Mouse (Mus musculus) activated CD4-positive, CD25-positive, alpha-beta regulatory T cell, adult 4 months (primary cell): ENCODE data around the gene Gm20696. TPM values are rescaled to one million over a fixed set of nuclear protein-coding genes. Genes with fewer than 3 reads are reported as not detected.
A peak's percentile ranks its signal among the peaks of the same experiment; 100 is the strongest.

ENCODE experiments used
- ATAC-seq: one replicate; pipeline ENCODE4 v1.8.0; 2017
- polyA plus RNA-seq, 2 experiments: library from polyadenylated mRNA; unstranded; fragments of 100-300 nt; shearing (Covaris generic); gene quantifications; one replicate each; pipeline ENCODE4 v1.2.1; 2017

The Gm20696 gene
- polyA plus RNA-seq, 2 experiments from 2014 or later = 11.9 to 13.1 TPM

DNA sequence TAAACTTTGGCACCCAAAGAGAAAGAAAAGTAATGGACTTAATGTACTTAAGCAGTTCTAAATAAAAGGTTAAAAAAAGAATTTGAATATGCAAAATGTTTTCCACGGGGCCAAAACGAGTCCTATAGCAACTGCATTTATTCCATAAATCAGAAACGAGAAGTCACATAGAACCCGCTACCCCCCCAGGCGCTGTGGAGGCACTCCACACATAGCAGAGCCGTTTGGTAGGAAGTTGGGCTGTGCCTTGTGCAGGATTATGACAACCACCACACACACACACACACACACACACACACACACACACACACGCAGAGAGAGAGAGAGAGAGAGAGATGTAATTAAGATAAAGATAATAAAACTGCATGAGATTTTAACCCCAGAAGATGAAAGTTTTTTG is 46.1 kb downstream of the Gm20696 start:
- no peak for ATAC-seq

DNA sequence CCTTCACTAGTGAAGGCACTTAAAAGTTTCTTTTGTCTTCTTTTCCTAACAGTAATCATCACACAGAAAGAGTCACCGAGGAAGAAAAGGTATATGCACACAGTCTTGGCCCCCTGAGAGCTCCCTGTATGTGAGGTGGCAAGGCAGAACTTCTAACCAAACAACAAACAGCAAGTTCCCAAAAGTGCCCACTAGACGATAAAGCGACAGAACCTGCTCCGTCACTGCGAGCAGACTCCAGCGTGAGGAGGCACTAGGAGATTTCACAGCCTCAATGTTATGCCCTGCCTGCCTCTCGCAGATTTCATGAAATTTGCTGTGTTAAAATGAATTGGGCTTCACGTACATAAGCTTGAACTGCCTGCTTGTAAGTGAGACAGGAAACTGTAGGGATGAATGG is 46.6 kb downstream of the Gm20696 start:
- ATAC-seq = no peak

DNA sequence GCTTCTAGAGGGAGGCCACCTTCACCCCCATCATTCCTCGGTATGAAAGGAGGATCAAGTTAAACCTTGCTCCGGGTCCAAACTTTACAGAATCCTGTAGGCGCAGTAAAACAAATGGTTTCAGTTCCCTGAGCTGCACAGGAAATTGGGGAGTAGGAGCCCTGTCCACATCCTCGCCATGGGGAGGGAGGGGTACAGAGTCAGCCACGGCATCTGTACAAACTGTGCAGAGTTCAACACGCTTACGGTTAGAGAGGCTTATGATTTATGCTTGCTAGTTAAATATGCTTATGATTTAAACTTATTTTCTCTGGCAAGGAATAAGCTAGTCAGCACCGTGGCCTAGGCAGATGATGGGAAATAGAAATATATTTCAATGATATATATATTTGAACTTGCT is 47.1 kb downstream of the Gm20696 start:
- ATAC-seq = no peak

DNA sequence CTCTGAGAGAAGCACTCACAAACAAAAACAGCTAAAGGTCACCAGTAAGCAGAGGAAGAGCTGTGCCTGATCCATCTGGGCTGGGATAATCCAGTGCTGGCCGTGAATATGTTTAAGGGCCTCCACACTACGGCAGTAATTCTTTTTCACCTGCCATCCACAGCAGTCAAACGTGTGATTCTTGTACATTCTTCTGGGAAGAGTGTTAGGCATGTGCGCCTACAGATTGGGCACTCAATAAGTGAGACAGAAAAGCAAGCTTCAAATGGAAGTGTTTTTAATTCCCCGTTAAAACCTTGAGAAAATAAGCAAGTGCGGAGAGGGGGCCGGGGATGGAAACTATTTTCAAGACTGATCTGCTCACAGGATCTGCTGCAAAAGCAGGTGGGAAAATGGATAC is 48.7 kb downstream of the Gm20696 start:
- ATAC-seq = no peak

DNA sequence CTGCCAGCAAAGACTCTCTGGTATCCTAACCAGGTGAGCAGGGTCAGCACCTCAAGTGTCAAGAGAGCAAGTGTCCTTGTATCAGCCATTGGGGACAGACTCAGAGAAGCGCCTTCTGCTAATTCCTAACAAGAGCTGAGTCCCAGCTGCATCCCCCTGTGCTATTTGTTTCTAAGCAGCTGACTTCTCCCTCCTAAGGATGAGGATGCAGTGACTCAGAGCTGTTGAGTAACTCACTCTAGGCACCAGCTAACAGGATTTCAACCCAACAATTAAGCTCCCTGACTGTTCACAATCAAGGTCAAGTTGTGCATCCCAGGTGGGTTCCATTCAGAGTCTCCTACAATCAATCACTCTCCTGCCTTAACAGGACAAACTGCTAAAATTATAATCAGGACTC is 49.2 kb downstream of the Gm20696 start:
- ATAC-seq = no peak

DNA sequence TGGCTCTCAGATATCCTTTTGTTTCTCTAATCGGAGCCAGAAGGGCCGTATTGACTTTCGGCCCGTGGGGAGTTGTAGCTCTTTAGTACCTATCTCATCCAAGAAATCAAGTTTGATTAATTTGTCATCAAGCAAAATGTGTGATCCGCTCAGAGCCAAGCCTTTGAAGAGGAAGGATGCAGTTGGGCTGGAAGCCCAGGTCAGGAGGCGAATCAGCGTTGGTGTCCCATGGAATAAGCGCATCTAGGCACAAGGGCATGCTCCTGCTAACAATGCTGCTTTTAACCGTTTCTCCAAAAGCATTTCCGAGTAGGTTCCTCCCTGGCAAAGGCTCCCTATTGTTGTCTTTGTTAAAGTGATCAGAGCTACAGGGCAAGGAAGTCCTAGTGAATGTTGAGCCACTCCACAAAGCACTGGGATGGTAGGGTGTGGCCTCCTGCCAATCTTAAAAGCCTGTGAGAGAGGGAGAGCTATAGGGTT is 51.3 kb downstream of the Gm20696 start:
- ATAC-seq = no peak

DNA sequence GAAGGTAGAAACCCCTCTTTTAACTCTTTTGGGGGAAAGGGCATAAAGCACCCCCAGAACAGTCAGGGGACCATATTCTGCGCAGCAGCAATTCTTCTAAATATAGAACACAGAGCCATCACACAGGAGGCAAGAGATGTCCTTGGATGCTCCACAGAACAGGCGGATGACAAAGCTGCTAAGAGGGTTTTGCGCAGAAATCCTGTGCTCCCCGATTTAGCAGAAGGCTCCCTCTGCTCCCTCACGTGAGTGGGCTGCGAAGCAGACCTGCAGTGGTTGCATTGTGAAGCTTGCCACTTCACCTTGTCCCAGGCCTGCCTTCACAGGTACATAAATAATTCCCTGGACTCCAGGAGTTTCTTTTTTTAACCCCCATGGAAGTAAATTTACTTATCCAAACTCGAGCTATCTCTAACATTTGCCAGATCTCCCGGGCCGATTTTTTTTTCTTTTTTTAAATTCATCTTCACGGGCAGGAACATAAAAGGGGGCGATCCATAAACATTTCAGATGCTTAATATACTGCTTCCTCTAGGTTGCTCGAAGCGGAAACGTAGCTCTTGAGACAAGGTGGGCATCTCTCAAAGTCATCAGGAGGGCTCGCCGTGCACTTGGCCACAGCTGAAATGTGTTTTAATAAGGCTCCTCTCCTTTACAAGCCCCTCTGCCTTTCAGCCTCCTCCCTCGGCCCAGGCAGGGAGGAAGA is 51.9 kb downstream of the Gm20696 start:
- no peak for ATAC-seq

DNA sequence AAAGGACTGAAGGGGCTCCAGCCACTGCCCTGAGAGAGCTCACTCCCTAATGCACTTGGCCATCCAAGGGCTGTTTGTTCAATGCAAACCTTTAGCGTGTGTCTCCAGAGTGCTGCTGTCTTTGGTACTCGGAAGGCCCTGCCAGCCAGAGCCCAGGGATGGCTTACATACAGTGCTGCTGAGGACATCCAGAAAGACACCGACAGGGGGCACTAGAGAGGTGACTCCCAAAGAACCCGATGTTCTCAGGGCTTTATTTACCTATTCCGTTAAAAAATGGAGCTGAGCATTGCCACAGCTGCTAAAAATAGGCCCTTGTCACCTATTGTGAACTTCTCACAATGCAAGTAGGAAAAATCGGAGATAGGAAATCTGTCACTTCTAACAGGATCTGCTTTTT is 54.7 kb downstream of the Gm20696 start:
- no peak for ATAC-seq

DNA sequence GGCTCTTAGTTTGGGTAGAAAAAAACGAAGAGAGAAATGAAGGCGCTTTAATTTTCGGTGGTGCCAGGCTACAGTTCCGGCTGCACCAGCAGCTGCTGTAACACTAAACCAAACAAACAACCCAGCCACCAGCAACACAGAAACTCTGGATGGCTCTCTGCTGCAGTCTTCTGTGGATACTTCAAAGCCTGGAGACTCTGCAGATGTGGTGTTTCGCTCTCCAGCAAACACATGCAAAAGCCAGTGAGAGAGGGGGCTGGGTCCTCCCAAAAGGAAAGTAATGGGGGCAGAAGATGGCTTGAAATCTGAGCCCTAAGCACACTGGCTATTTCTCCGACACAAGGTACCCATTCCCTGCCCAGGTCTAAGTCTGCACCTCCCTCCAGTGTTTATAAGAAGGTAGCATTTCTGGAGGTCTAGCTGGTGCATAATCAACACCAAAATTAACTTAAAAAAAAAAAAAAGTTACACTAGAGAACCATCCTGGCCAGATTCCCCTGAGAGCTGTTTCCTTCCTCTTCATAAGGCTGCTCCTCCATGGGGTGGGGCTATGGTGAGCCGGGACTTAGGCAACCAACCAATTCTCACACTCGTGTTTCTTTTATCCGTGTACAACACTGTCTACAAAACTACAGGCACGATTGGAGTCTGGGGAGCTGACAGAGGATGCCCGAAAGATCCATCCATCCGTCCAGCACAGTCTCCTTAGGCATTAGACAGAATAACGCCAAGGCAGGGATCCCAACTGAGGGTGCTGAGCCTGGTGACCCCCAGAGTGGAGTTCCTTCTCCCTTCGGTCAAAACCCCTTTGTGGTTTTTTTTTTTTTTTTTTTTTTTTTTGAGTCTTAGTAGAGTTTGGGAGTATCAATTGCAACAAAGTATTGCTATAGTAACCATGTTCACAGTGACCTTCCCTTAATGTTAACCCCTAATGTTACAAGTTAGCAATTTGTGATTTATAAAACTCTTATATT is 55.9 kb downstream of the Gm20696 start:
- no peak for ATAC-seq

DNA sequence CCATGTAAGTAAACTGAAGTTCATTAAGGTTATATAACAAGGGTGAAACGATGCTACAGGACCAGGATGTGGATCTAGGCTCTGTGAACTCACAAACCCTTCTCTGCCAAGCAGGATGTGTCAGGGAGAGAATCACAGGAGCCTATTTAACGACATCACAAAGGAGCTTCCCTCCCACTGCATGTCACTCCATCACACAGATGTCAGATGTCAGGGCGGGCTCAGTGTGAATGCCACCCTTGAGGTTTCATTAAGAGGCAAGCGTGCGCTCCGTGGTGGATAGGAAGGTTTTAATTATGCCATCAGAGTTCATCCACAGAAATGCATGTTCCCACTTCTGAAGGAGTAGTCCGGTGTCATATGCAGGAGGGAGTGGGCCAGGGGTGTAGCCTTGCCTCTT is 60.5 kb downstream of the Gm20696 start:
- ATAC-seq = no peak

DNA sequence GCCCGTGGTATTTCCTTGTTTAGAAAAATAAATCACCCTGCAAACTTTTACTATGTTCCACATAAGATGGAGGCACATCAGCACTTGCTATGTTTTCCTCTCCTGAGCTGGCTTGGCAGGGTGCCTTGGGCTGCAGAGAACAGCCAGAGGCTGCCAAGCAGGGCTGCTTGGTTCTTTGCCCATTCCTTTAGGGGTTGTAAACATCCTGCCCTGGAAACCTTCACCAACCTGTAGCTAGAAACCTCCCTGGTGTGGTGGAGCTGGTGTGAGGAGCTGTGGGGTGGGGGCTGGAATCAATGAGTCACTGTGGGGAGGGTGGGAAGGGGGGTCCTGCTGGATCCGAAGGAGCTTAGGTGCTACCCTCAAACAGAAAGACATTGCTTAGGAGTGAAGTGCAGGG is 61.8 kb downstream of the Gm20696 start:
- ATAC-seq = no peak

DNA sequence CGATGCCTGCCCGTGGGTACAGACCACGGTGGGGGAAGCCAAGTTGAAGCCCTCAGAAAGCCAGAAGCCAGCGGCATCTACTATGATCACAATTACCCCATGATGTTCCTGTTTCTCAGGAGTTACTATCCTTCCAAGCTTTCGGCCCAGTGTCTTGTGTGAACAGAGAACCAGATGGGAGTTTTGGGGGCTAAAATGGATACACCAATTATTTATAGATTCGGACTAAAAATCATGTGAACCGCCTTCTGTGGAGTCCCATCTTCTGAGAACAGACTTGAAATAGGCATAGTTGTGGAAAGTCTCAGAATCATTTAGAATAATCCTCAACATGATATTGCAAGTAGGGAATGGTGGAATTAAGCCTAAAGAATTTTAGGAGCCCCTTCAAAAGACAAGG is 64.2 kb downstream of the Gm20696 start:
- ATAC-seq = no peak

DNA sequence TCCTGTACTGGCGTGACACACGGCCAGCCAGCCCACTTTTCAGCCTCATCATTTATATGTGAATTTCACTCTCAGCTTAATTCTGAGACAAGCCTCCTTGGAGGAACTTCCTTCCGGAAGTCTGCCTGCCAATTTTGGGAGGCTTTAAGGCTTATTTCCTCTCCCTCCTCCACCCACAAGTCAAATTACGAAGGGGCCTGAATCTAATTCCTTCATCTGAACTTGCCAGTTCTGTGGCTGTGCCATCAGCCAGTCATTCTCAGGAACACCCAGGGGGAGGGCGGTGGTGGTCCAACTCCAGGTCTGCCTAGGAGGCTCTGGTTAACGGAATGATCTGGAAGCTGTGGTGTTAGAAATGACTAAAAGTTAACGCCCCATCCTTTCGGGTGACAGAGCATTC is 65.7 kb downstream of the Gm20696 start:
- ATAC-seq = no peak

DNA sequence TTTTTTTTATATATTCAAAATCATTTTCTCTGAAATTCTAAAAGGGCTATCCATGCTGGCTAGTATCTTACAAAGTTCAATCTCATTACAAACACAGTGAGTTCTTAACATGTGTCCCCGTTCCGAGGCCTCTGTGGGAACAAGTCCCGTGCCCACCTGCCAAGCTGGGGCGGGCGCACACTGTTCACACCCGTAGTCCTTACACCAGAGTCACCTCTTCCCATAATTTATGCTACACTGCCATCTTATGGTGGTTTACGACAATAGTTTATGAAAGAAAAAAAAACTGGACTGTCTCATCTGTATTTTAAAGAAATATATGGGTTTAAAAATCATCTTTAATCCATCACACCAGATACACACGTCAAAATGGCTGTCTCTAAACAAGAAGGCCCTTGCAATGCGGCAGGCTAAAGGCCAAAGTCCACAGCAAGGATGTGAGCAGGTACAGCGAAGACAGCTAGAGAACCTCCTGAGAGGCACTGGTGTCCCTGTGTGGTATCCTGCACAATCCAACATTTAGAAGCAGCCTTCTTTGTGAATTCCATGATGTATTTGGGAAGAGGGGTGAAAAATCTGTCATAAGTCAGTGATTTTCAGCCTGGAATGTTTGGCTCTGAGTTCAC is 66.3 kb downstream of the Gm20696 start:
- peak; percentile 54 for ATAC-seq

DNA sequence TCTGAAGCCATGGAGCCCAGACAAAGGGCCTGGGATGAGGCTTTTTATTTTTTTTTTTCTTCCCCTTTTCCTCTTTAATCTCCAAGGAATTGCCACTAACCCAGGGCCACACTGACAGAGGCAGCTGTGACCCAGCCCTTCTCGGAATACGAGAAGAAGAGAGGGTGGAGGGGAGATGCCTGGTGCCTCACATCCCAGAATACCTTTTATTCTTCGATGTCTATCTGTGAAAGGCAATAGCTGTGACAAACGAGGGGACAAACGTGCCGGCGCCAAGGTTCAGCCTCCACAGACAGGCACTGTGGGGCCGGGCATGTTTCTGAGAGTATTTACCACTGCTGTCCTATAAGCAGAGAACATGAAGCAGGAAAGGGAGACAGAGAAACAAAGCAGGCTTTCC is 66.9 kb downstream of the Gm20696 start:
- ATAC-seq = no peak

DNA sequence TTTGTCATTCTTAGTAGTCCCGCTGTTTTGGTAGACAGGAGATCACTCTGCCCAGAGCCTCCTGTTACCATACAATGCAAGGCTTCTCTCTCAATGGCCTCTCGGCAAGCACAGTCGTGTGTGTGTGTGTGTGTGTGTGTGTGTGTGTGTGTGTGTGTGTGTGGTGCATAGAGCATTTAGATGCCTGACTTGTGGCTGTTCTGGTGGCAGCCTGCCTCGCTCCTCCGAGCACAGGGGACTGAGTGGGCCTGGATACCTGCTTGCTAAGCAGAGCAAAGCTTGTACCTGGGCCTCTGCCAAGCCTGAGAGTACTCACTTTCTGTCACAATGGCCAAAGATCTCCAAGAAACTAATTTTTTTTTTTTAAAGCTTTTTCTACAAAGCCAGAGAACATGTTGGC is 67.4 kb downstream of the Gm20696 start:
- ATAC-seq = no peak

DNA sequence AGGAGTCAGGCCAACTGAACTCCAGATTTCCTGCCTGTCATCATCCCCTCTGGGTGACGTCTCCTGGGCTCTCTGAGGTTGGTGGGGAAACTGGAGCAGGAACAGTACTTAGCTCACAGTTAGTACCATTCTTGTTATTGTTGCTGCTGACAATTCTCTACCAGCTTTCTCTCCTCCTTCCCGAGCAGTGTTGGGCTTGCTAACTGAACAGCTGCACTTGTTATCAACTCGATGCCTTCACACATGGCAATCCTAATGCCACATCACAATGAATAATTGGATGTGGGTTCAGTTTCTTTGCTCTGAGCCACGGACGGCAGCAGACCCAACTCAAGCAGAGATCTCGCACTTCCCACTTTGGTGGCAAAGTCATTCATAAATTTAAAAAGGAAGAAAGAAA is 89.6 kb downstream of the Gm20696 start:
- no peak for ATAC-seq

DNA sequence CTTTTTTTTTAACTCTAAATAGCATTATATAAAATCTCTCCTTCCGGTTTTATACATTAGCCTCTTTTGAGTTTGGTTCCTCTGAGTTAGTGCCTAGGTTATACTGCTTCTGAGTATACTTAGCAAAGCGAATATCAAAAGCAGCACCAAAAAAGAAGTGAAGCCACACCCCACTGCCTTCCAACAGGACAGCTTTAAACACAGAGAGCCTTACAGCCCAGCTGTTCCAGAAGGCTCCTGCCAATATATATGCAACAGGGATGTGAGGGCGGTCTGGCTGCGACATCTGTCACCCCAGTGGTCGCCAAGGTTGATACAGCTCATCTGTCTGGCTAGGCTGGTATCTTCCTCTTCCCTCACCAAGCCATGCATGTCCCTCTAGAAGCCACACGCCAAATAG is 91.0 kb downstream of the Gm20696 start:
- no peak for ATAC-seq

DNA sequence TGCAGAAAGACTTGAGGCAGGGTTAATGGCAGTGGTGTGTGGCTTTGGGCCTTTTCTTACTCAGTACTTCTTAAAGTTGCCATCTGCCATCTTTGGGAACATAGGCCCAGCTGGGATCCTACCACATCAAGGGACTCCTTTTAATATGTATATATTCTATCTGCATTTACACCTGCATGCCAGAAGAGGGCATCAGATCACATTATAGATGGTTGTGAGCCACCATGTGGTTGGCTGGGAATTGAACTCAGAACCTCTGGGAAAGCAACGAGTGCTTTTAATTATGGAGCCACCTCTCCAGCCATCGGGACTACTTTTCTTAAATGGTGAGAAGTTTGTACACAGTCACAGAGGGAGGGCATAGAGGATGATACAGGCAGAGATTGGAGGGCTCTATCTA is 93.3 kb downstream of the Gm20696 start:
- no peak for ATAC-seq

DNA sequence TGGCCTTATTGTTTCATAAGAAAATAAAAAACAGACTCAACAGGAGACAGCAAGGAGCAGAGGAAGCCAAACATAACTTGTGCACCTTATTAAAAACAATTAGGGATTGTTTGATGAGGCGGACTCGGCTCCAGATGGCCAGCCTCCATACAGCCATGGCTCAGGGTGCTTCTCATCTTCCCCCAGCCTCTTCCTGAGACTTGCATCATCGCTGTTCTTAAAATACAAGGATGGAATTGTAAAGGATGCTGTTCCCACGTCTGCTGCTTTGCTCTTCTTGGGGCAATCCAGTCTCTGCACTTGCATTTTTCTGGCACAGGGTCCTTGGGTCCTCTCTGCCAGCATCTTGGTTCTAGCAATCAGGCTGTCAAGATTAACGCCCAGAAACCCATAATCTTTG is 94.5 kb downstream of the Gm20696 start:
- ATAC-seq = no peak

DNA sequence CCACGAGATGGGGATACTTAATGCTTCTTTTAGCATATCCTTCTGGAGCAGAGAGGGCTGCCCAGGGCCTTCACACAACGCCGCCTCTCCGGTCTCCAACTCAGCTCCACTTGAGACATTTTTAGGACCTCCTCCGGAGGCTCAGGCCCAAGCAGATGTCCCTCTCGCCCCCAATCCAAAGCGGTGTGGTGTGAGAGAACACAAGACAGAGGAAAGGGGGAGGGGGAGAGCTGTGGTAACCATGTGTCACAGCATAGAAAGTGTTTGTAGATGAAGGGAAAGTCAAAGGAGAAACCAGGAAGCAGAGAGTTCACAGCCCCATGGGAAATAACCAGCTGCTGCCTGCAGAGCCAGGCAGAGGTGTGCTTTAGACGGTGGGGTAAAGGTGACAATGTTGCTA is 99.7 kb downstream of the Gm20696 start:
- ATAC-seq = no peak

DNA sequence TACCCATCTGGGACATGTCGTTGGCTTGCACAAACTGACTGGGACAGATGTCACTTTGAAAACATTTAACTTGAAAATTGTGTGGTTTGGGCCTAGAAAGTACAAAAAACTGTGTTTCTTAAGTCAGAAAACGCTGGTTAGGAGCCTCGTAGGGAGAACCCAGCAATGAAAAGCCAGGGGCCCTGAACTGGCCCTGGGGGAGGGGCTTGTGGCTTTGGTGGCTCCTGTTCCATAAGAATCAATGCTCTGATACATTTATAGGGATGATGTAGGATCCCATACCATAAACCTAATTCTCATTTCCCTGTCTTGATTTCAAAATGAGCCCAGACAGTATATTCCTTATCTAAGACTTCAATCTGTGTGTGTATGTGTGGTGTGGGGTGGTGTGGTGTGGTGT is 101.8 kb downstream of the Gm20696 start:
- ATAC-seq = no peak

DNA sequence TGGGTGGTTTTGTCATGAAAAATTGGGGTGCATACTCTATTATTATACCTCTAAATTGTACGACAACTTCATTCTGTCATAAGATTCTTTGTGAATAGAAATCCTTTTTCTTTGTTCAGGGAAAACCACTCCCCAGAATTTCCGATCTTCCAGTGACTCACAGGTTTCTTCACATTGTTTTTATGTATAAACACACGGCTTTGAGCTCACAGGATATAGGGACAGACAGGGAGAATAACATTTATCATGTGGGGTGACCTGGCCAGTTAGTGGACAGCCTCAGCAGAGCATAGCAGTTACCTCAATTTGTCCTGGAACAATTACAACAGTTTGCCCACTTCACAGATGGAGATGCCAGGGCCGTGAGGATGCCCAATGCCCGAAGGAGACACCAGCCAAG is 109.6 kb downstream of the Gm20696 start:
- ATAC-seq = no peak

DNA sequence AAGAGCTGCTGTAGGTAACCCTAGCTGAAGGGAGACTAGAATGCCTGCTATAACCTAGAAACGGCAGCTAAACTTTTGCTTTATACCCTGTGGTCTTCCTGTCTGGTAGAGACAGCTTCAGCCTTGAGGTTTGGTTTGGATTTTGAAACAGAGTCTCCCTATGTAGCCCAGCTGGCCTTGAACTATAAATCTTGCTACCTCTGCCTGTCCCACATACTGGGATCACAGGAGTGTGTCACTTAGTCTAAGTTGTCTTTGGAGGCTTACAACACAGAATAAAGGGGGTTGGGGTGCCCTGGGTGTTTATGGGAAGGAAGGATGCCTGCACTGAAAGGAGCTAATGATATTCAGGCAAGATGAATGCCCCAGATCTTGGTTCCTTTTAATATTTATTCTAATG is 113.8 kb downstream of the Gm20696 start:
- no peak for ATAC-seq
